Mouse (Mus musculus) T-helper 17 cell (primary cell): ENCODE results near the gene Fam78a.

ENCODE experiments used
- in situ Hi-C, 2 experiments: fragments of 300-600 bp; cut with MboI, MseI; formaldehyde crosslinking; loops; 1 replicate in 1 of 2; 2 replicates in 1 of 2; pipeline ENCODE4 v1.15.1; 2025; ENCODE audit warnings: high pct_unique_total_duplicates in 2 of 2

The Fam78a gene

GRCm38 (mm10) chr2:32074404-32074803, 10.3 kb downstream of the Fam78a start:
- in situ Hi-C loops, result no loop called here

- in situ Hi-C loops, result no loop called here
Measured at GRCm38 (mm10) chr2:32070747-32071146, 13.9 kb downstream of the Fam78a start.

- in situ Hi-C loops, result no loop called here
Measured at GRCm38 (mm10) chr2:32068811-32069607, 15.6 kb downstream of the Fam78a start.

- in situ Hi-C loops, result no loop called here
Measured at GRCm38 (mm10) chr2:32066005-32066404, 18.7 kb downstream of the Fam78a start.

- in situ Hi-C loops, result no loop called here
Measured at GRCm38 (mm10) chr2:32065371-32065791, 19.3 kb downstream of the Fam78a start.

- in situ Hi-C loops, result no loop called here
Measured at GRCm38 (mm10) chr2:32064913-32065312, 19.7 kb downstream of the Fam78a start.

- in situ Hi-C loops, result no loop called here
Measured at GRCm38 (mm10) chr2:32063451-32064151, 21.1 kb downstream of the Fam78a start.

- in situ Hi-C loops, result no loop called here
Measured at GRCm38 (mm10) chr2:32062626-32063410, 21.8 kb downstream of the Fam78a start.

- in situ Hi-C loops, result no loop called here
Measured at GRCm38 (mm10) chr2:32061722-32062505, 22.7 kb downstream of the Fam78a start.

GRCm38 (mm10) chr2:32061189-32061588, 23.5 kb downstream of the Fam78a start:
- in situ Hi-C loops, result no loop called here

- in situ Hi-C loops, result no loop called here
Measured at GRCm38 (mm10) chr2:32060228-32060805, 24.3 kb downstream of the Fam78a start.

- in situ Hi-C loops, result loop anchor here in 1 of 2 experiments (10.0 kb wide), 1 partner anchor 665 kb away; the partner anchor contains the start of gene Sh2d3c
Measured at GRCm38 (mm10) chr2:32059613-32060012, 25.0 kb downstream of the Fam78a start.

GRCm38 (mm10) chr2:32058716-32059115, 25.9 kb downstream of the Fam78a start:
- in situ Hi-C loops, result loop anchor here in 1 of 2 experiments (10.0 kb wide), 1 partner anchor 666 kb away; the partner anchor contains the start of gene Sh2d3c

GRCm38 (mm10) chr2:32058241-32058640, 26.4 kb downstream of the Fam78a start:
- in situ Hi-C loops, result loop anchor here in 1 of 2 experiments (10.0 kb wide), 1 partner anchor 667 kb away; the partner anchor contains the start of gene Sh2d3c

GRCm38 (mm10) chr2:32057794-32058193, 26.9 kb downstream of the Fam78a start:
- in situ Hi-C loops, result loop anchor here in 1 of 2 experiments (10.0 kb wide), 1 partner anchor 667 kb away; the partner anchor contains the start of gene Sh2d3c

GRCm38 (mm10) chr2:32057360-32057759, 27.3 kb downstream of the Fam78a start:
- in situ Hi-C loops, result loop anchor here in 1 of 2 experiments (10.0 kb wide), 1 partner anchor 667 kb away; the partner anchor contains the start of gene Sh2d3c

GRCm38 (mm10) chr2:32056524-32056923, 28.1 kb downstream of the Fam78a start:
- in situ Hi-C loops, result loop anchor here in 1 of 2 experiments (10.0 kb wide), 1 partner anchor 668 kb away; the partner anchor contains the start of gene Sh2d3c

GRCm38 (mm10) chr2:32055357-32055965, 29.2 kb downstream of the Fam78a start:
- in situ Hi-C loops, result loop anchor here in 1 of 2 experiments (10.0 kb wide), 1 partner anchor 669 kb away; the partner anchor contains the start of gene Sh2d3c

GRCm38 (mm10) chr2:32052418-32052817, 32.2 kb downstream of the Fam78a start:
- in situ Hi-C loops, result loop anchor here in 1 of 2 experiments (10.0 kb wide), 1 partner anchor 672 kb away; the partner anchor contains the start of gene Sh2d3c
